Mouse (Mus musculus): ENCODE data around the gene Gm4553.

- TF ChIP-seq CTCF (IDR thresholded peaks at IDR 0.05; ENCODE audit: low read depth, low read length), result no peak
- TF ChIP-seq POLR2A (IDR thresholded peaks at IDR 0.05; ENCODE audit: borderline replicate concordance, low read depth, low read length), result no peak
Measured at GRCm38 (mm10) chr7:142145413-142145940, 20.1 kb downstream of the Gm4553 start.
